Mouse (Mus musculus) embryo, embryonic 10 days (tissue): ENCODE data around the gene Dnah7a.
"Not testable (repeated sequence)": the region's sequence is repeated elsewhere in the genome, so short reads cannot be mapped to it uniquely, and the experiment has no call there.

Experiments used
- DNase-seq: peaks from one replicate; pipeline ENCODE4 v3.0.0-alpha.2; 2015; ENCODE audit warnings: low spot score

The Dnah7a gene

DNA sequence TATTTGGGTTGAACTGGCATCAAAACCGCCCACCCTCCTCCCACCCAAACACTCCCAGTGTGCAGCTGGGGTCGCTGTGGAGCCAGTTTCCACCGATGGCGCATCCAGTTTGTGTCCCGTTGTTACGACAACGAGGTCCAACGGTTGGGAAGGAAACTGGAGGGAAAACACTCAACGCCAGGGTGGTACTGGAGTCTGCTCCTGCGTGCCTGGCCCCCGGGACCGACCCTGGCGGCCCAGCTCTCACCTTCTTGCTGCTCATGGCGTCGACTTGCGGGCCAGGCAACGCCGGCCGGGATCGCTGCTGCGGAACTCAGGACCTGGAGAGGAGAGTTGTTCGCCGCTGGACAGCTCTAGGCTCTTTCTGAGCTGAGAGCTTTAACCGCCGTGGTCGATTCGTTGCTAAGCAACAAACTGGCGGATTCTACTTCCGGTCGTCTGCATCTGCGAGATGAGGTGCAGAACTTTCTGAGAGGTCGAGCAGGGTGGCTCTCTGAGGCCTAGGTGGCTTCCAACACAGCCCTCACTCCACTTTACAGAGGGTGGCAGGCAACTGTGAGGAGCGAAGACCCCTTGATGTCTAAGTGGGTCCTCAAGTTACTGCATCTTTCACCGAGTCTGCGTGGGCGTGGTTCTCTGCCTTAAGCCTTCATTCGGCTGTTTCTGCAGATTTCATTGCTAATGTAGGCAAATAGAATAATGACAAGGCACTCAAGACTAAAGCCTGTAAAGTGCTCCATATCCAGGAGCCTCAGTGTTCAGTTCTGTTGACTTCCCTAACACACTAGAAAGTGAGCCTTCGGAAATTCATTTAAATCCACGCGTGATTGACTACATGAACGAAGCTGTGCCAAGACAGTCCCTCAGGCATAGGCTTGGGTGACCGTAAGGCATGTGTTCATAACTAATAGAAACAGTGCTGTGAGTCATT, at the start of gene Dnah7a:
Gene Dnah7a (minus strand): TSS at position 354 of the 931 bp plus-strand sequence.
- DNase-seq = peak; percentile 79

DNA sequence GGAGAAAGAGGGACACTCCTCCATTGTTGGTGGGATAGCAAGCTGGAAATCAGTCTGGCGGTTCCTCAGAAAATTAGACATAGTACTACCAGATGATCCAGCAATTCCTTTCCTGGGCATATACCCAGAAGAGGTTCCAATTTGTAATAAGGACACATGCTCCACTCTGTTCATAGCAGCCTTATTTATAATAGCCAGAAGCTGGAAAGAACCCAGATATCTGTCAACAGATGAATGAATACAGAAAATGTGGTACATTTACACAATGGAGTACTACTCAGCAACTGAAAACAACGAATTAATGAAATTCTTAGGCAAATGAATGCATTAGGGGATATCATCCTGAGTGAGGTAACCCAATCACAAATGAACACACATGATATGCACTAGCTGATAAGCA, 46.9 kb upstream of the Dnah7a start:
- DNase-seq = not testable (repeated sequence)

DNA sequence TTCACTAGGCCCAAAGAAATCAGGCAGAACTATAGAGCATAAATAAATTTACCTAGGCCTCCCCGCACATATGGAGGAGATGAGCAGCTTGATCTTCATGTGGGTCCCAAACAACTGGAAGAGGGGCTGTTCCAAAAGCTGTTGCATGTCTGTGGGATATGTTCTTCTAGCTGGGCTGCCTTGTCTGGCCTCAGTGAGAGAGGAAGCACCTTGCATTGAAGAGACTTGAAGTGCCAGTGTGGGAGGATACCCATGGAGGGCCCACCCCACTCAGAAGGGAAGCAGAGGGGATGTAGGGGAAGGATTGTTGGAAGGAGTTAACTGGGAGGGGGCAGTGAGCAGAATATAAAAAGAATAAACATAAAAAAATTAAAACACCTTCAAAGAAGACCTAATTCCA, 44.6 kb upstream of the Dnah7a start:
- DNase-seq = no peak

DNA sequence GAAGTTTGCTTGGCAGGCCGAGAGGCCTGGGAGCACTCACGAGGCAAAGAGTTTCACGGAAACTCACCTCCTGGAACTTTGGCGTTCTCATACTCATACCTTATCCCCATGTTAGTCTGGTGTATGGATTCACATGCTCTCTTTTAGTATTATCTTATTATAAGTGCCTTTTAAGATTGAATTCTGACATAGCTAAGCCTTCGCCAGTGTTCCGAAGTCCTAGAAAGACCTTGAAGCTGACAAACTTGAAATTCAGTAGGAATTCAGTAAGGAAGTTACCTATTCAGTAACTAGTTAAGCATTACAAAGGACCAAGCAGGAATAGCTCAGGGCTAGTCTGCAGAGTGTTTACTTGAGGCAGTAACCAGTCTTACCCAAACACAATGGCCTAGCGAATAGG, 44.1 kb upstream of the Dnah7a start:
- DNase-seq = not testable (repeated sequence)

DNA sequence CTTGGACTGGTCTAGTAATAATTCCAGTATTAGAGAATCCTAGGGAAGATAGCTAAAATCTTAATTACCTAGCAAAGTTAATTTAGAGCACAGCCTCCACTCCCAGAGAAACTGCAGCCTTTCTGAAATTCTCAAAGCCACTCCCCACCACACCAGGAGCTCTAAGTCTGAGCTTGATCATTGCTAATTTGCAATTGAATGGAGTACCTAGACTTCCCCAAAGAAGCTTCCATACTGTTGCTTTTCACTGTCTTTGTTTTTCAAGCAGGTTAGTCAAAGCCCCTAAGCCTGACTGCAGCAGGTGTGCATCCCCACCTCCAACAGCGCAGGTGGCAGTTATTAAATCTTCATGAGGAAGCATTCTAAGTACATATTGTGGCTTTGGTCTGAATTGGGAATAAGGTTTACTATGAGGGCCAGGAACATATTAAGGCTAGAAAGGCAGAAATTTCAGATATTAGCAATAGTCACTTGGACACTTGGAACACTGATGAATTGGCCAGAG, 43.3 kb upstream of the Dnah7a start:
- DNase-seq = not testable (repeated sequence)

DNA sequence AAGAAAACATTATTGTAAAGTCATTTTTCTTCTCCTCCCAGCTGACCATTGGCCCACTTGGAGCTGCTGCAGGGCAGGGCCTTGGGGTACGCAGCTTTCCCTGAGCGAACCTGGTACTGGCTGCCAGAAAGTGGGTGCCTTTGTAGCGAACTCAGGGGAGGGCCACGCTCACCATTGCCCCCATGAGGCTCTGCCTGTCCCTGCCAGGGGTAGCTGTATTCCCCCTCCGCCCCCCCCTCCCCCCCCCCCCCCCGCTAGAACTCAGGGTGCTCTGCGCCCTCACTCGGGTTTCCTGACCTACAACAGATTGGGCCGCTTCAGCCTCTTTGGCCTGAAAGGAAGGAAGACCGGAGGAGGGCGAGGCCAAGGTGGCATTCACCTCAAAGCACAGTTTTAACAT, 42.0 kb upstream of the Dnah7a start:
- DNase-seq = peak; percentile 6

DNA sequence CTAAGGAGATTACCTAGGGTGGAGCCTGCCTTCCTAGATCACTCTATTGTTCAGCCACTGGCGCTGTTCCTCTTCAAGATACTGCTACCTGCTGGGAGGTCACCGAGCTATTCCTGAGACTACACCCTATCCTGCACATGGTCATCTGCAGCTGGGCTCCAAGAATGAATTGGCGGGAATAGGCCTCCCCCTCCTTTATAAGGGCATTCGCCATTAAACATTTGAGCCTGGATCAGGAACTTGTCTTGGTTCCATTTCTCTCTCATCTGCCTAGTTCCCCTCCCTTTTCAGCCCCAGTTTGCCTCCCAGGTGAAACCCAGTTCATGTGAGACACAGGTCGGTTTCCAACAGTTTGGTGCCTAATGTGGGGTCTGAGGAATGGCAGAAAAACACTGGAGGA, 39.4 kb upstream of the Dnah7a start:
- no peak for DNase-seq

DNA sequence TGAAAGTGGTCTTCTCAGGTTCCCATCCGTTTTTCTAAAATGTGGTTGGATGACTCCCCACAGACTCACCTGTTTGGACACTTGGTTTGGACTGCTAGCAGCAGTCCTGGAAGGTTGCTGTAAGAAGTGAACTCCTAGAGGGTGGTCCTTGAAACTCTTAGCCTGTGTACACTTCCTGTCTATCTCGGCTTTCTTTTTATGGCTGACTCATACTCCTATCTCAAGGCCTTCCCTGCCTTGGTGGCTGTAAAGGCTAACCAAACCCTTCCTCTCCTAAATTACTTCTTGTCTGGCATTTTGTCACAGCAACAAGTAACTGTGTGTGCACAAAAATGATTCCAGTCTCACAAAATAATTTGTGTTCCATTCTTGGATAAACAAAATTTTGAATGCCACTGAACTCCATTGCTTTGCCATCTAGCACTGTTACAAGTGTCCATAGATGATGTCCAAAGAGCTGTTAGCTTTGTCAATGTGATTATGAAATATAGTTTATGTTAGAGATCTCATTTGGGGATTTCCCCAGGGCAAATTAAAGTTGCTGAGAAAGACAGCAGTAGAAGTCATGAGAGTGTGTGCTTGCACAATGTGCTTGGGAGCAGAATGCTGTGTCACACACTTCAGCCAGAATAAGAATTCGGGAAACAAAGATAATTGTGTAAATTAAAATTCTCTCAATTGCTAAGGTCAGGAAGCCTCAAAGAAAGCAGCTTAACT, 35.3 kb upstream of the Dnah7a start:
- DNase-seq = no peak

DNA sequence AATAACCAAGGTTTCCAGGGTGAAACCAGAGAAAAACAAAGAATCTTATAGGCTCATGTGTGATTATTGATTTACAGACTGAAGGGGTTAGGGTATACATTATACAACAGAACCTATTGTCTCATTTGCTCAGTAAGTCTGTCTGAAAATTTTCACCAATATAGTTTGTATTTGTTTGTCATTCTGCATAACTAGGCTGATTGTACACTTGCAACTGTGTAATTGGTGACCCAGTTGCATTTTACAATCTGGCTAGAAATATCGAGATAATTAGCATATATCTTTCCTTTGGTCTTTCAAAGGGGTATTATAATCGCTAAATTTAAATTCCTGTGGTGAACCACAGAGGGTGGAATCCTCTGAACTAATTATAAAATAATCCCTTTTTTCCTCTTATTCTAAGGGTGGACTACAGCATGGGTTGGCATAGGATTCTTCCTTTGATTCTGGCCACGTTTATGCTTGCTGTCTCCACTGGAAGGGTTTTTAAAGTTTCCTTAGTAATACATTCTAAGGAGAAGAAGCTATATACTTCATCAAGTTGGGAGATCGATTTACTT, 34.3 kb upstream of the Dnah7a start:
- no peak for DNase-seq

DNA sequence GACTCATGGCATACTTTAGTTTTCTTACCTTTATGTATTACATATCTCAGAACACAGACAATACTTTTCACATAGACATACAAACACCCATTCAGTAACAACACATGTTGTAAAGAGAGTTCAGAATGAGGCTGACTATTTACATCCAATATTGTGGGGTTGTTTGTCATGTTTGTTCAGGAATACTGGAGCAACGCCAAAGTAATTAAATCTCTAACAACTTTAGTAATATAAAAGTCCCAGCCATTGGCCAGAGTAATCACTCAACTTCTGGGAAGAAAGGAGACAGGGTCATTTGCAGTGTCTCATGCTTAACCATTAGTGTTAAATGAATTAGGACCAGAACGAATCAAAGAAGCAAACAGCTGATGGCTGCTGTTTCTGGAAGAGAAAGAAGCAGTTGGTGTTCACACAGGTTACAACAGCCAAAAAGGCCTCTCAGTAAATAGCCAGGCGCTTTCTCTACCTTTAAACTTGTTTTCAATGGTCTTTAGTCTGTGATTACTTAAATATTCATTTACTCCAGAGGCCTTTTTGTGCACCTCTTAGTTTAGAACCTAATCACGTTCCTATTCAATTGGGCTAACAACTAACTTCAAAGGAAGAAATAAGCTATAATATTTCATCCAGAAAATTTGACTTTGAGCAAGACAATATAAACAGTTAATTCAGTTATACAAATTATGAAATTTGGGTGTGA, 33.6 kb upstream of the Dnah7a start:
- not testable (repeated sequence) for DNase-seq

DNA sequence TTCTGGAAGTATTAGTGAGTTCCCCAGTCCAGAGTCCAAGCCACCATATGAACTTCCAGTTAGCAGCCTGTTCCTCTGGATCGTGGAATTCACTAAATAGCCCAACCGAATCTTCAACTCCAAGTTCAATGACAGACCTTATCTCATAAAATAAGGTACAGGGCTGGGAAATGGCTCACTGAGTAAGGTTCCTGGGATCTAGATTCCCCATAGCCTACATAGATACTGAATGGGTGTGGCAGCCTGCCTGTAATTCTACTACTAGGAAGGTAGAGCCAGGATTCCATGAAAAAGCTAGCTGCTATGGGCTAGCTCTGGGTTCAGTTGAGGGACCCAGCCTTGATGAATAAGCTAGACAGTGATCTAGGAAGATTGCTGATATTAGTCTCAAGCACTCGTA, 30.0 kb upstream of the Dnah7a start:
- no peak for DNase-seq

DNA sequence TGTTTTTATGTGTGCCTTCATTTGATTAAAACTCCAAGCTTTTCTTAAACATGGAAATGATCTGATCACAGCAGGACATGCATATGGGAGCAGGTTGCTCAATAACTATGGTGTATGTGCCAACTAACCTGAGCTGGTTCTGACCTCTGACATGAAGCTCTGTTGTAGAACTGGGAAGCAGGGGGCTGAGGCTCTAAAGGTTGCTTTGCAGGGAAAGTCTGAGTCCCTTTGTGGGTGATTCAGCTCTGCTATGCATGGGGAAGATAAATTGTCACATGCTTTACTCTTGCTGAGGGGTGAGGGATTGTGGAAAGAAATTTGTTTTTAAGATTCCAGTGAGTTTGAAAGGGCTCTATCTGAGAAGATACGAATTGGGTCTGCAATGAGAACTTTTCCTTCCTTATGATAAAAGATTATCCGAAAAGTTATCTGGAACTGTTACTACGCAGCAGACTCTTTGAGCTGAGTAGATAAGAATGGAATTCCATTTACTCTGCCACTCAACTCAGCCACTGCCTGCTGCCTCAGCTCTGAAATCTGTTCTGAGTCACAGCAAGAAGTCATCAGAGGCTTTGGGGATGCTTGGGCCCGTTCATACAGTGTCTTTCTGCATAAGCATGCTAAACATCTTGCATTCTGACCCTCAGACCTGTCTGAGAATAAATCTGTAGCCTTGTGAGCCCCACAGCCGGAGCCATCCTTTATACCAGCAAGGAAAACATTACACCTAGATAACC, 22.1 kb upstream of the Dnah7a start:
- no peak for DNase-seq

DNA sequence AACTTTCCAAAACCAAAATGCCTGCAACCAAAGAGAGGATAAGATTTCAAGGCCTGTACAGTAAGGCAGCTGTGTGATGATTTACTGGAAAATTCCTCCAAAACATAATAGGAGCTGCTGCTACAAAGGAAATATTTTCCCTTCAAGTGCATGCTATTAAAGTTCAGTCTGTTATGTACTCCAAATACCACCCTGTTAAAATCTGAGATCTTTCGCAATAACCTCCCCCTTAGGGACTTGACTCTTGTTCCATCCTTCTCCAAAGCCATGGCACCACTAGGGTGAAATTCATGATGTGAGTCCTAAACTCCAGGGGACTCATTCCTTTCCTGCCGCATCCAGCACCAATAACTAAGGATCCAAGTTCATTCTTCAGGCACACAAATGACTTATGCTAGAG, 20.3 kb upstream of the Dnah7a start:
- DNase-seq = no peak

DNA sequence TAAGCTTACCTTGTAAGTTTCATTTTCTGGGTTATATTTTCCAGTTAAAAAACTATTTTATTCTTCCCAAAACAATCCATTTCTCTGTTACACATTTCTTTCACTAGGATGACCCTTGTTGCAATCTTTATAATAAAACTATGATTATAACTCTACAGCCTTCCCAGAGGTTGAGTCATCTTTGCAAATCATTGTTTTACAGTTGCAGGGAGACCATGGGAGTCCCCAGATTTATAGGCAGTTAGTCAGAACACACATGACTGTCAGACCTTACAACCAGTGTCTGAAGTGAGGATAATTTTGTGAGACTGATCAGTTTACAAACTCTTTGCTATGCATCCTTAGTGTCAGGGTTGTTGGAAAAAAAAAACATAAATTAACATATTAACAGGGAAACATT, 14.8 kb upstream of the Dnah7a start:
- no peak for DNase-seq

DNA sequence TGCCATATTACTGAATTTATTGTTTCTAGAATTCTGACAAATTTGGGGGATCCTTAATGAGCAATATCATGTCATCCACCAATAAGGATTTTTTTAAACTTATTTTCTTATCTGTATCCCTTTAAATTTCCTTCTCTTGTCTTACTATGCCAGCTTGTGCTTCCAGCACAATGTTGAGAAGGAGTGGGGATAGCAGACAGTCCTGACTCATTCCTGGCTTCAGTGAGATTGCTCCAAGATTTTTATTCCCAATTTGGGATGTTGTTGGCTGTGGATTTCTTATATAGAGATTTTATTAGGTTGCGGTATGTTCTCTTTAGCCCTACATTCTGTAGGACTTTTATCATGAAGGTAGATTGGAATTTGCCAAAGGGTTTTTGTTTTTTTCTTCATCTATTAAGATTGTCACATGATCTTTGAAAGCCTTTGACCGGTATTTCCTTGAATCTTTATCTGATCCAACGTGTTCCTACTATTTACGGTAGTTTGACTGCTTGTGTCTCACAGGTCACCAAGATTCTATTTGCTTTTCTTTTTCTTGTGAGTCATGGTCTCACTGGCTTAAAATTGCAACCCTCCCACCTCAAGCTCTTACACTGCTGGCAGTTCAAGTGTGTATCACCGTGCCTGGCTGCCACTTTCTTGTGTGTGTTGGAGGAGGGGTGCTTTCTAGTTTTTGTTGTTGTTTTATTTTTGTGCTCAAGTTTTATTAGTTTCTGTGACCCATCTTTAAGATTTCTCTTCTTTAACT, 14.2 kb upstream of the Dnah7a start:
- DNase-seq = no peak

DNA sequence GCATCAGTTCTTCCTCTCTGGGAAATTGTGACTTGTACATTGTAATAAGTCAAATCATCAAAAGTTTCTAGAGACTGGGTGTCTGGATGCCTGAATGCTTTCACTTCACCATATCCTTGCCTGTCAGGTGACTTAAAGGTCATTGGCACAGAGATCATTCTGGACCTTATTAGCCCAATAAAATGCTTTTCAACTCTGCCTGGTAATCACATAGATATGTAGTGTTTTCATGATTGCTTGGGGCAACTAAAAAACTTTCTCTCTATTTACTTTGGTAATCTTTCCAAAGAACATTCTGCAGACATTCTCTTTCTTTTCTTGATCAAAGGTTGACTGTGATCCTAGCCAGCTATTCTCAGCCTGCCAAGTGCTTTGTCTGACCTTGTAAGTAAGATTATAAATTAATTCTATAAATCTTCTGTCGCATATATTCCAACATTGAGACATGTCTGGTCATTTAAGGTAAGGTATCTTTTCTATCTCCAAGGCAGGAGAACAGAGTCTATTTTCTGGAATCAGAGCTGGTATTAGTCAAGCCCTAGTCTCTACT, 9.5 kb upstream of the Dnah7a start:
- no peak for DNase-seq

DNA sequence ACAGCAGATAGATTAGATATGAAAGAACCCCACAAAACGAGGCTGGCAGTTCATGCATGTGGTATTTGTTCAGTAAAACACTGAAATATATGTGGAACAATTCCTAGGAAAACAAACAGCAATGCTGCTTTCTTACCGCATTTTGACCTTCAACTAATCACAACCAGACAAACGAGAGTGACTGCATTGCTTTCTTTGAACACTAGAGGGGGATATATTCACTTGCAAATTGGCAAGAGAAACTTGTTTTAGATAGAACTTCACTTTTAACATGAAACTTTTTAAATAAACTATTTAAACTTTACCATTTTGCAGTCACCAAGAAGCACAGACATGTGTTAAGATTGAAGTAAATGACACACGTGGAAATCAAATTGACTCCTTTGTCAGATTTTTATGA, 8.9 kb upstream of the Dnah7a start:
- DNase-seq = peak; percentile 76

DNA sequence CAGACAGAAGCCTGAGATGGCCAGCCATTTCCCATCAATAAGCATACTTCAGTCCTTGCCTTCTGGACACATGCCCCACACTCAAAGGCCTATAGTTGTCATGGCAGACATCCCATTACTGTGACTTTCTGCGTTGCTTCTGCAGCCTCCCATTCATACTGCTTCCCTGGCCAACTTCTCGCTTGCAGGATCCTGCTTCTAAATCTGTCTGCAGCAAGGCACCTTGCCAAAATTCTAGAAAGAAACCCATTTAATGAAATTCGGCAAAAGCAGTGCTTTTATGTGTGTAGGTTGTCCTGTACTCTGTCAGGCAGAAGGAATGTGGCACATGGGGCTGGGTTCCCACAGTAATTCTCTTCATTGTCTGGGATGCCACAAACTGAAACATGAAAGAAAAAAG, 6.8 kb upstream of the Dnah7a start:
- DNase-seq = not testable (repeated sequence)

DNA sequence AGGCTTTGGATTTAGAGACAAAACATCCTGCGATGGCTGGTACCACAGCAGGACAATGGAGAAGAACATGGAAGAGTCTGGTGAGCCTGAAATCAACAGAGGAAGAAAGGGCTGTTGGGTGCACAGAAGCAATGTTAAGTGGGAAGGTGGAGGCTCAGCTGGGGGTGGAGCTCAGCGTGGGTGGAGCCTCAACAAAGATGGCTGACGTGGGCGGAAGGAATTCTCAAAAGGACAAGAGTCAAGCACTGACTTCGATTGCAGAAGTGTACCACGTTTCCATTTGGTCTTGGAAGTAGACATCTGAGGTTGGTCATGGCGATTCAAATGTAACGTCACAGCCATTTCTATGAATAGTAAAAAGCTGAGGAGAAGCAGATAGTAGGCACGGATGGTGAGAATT, 4.5 kb upstream of the Dnah7a start:
- DNase-seq = no peak

DNA sequence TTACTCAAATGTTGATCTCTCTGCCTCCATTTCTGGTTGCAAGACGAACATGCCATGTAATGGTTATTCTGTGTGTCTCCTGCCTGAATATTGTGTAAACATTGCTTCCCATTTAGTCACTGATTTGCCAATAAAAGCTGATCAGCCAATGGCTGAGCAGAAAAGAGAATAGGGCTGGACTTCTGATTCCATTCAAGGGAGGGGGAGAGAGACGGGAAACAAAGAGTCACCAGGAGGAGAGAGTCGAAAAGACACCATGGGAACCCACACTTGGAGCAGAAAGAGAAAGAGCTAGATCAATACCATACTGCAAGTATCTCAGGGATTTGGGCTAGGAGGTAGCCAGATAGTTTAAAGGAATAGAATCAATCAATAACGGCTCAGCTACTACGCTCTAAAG, 3.0 kb upstream of the Dnah7a start:
- DNase-seq = not testable (repeated sequence)
